Mouse (Mus musculus) heart, postnatal 0 days (tissue): ENCODE data around the gene Mrpl33.

Experiments used
- CTCF ChIP-seq: IDR thresholded peaks from 2 replicates; pipeline ENCODE4 v1.5.1; 2016; ENCODE audit warnings: antibody characterized with exemption, control low read depth, low read depth
- EP300 ChIP-seq: IDR thresholded peaks from 2 replicates; pipeline ENCODE4 v1.6.1; 2016; ENCODE audit warnings: antibody characterized with exemption, low read depth

- TF ChIP-seq CTCF (no peak), EP300 (no peak)
Measured at GRCm38 (mm10) chr5:31585526-31585925, 11.2 kb upstream of the Mrpl33 start.
